In the genomic region with DNA sequence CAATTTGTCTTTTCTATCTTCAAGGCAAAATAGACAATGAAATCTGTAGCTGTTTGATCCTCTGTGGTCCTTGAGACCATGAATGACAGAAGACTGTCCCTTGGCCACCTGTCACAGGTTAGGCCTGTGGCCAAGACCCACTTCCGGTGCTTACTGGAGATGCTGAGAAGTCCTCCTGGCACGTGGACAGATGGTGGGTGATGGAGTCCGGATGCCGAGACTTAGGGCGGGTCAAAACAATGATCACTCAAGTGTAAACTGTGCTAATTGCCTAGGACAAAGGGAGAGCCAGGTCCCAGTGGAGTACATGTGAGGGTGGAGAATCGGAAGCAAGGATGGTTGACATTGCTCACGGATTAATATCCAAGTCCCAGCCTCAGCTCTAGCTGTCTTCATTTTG, we compare ENCODE assay signal across 17 mouse cellular contexts.
DNase-seq lines count a peak whose midpoint lies in the region; TF ChIP-seq lines count a peak whose summit lies in the region.
"Had no signal": no experiment of that assay in that cellular context is flagged by ENCODE, and none has a peak within 500 bp of the region (broad histone marks: within the 10 kb centered on the region; RNA-seq: fewer than 3 reads in every experiment).

No protein-coding gene starts in this region.

- intact Hi-C loops in left cerebral cortex, postnatal 4 days (cut with DNase I) = no loop called here

- no peak for TF ChIP-seq POLR2A in brain, embryonic 14.5 days (IDR thresholded peaks at IDR 0.05; ENCODE audit: borderline replicate concordance, extremely low read depth, insufficient read depth, insufficient read length, poor library complexity, severe bottlenecking)

- DNase-seq in left cerebral cortex, postnatal 4 days = peak; percentile 90
- no peak for DNase-seq in left cerebral cortex, adult 11 months (ENCODE audit: low spot score)
- DNase-seq in brain, embryonic 14.5 days (ENCODE audit: low read depth) = peak; percentile 4
- peak; percentile 38 for DNase-seq in cerebellum, adult 9-10 months
- DNase-seq in retina, embryonic 14.5 days (ENCODE audit: low spot score) = peak; percentile 51
- DNase-seq in adrenal gland, adult 18-20 months (ENCODE audit: low spot score in 2 of 2) = no peak
- DNase-seq in urinary bladder, postnatal 4 days (ENCODE audit: low spot score in 2 of 2) = no peak
- DNase-seq: adrenal gland, postnatal 14 days; B cell, adult 2 months; gastrocnemius, postnatal 36 days; heart, adult 2 months; heart, postnatal 36 days; kidney, postnatal 36 days; liver, embryonic 13.5 days; lung, adult 2 months; lung, postnatal 36 days; thymus, postnatal 14 days had no signal

- TF ChIP-seq CTCF in brain, embryonic 14.5 days (IDR thresholded peaks at IDR 0.05; ENCODE audit: borderline replicate concordance, extremely low read depth, insufficient read depth, insufficient read length) = no peak

Comparison
In these comparisons a context has a peak if more than half of its experiments do, and no peak if none do; other contexts are left out.
1. DNase-seq: peak in left cerebral cortex, postnatal 4 days (single experiment), brain, embryonic 14.5 days (single experiment), cerebellum, adult 9-10 months (single experiment) and retina, embryonic 14.5 days (single experiment); none in left cerebral cortex, adult 11 months (single experiment), adrenal gland, adult 18-20 months (0 of 2) and urinary bladder, postnatal 4 days (0 of 2).